Mouse (Mus musculus) lung, postnatal 0 days (tissue): ENCODE results near the gene Sergef.

ENCODE experiments used
- CTCF ChIP-seq: IDR thresholded peaks from 2 replicates; pipeline ENCODE4 v1.5.1; 2016; ENCODE audit warnings: antibody characterized with exemption, mild to moderate bottlenecking
- EP300 ChIP-seq: IDR thresholded peaks from 2 replicates; pipeline ENCODE4 v1.6.1; 2016; ENCODE audit warnings: antibody characterized with exemption, mild to moderate bottlenecking, control low read depth

DNA sequence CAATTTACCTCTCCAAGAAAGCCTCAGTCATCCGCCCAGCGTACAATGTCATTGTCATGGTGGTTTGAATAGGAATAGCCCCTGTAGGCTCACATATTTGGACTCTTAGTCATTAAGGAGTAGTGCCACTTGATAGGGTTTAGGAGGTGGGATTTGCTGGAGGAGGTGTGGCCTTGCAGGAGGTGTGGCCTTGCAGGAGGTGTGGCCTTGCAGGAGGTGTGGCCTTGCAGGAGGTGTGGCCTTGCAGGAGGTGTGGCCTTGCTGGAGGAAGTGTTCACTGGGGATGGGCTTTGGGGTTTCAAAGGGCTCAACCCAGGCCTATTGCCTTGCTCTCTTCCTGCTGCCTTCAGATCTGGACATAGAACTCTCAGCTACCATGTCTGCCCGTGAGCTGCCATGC, 162.2 kb downstream of the Sergef start:
- TF ChIP-seq CTCF (no peak), EP300 (no peak)
